Mouse (Mus musculus) MEL (cell line): ENCODE data around the gene App. TPM values are rescaled to one million over a fixed set of nuclear protein-coding genes. Genes with fewer than 3 reads are reported as not detected.

Experiments used
- DNase-seq: peaks from one replicate; pipeline ENCODE4 v3.0.0; 2011; ENCODE audit warnings: low read depth, low spot score
- H3K27ac ChIP-seq: 2 replicates; pipeline ENCODE4 v1.5.1; 2012; ENCODE audit warnings: low read depth, mild to moderate bottlenecking, control low read depth, low read length, moderate library complexity; ENCODE audit not compliant: control insufficient read depth
- H3K27me3 ChIP-seq, 2 experiments: fragments of 150-350 bp in 1 of 2; sonication (generic) in 1 of 2; 2 replicates each; pipeline ENCODE4 v1.6.1; 2012; ENCODE audit warnings: low read length in 2 of 2, mild to moderate bottlenecking in 2 of 2, improper control_type of control experiment in 1 of 2, moderate library complexity in 1 of 2; ENCODE audit not compliant: insufficient read depth in 2 of 2, control insufficient read depth in 1 of 2
- H3K36me3 ChIP-seq, 2 experiments: 2 replicates each; pipeline ENCODE4 v1.6.1; 2012 to 2014; ENCODE audit warnings: low read length in 2 of 2, improper control_type of control experiment in 1 of 2, inconsistent platforms in 1 of 2, mild to moderate bottlenecking in 1 of 2; ENCODE audit not compliant: insufficient read depth in 2 of 2, control insufficient read depth in 1 of 2
- H3K4me1 ChIP-seq, 2 experiments: fragments of 150-350 bp in 1 of 2; sonication (generic) in 1 of 2; 2 replicates each; pipeline ENCODE4 v1.6.1; 2012; ENCODE audit warnings: low read length in 2 of 2, improper control_type of control experiment in 1 of 2, mild to moderate bottlenecking in 1 of 2; ENCODE audit not compliant: insufficient read depth in 2 of 2, control insufficient read depth in 1 of 2
- H3K4me3 ChIP-seq, 2 experiments: fragments of 150-350 bp in 1 of 2; sonication (generic) in 1 of 2; 2 replicates each; pipeline ENCODE4 v1.5.1; 2012; ENCODE audit warnings: low read depth in 2 of 2, low read length in 2 of 2, mild to moderate bottlenecking in 2 of 2, moderate library complexity in 2 of 2, control low read depth in 1 of 2, improper control_type of control experiment in 1 of 2; ENCODE audit not compliant: control insufficient read depth in 1 of 2, insufficient read depth in 1 of 2
- H3K79me2 ChIP-seq: 2 replicates; pipeline ENCODE4 v1.6.1; 2012; ENCODE audit warnings: mild to moderate bottlenecking, low read length, moderate library complexity; ENCODE audit not compliant: control insufficient read depth, poor library complexity, insufficient read depth
- H3K9ac ChIP-seq: 2 replicates; pipeline ENCODE4 v1.6.1; 2012; ENCODE audit warnings: low read depth, mild to moderate bottlenecking, control low read depth, low read length, moderate library complexity; ENCODE audit not compliant: control insufficient read depth, poor library complexity, severe bottlenecking
- H3K9me3 ChIP-seq: fragments of 150-350 bp; sonication (generic); replicated peaks from 2 replicates; pipeline ENCODE4 v1.6.1; 2012; ENCODE audit warnings: mild to moderate bottlenecking, low read length, improper control_type of control experiment, moderate library complexity; ENCODE audit not compliant: insufficient read depth
- BHLHE40 ChIP-seq: IDR thresholded peaks from 2 replicates; pipeline ENCODE4 v1.6.1; 2012; ENCODE audit warnings: low read depth, mild to moderate bottlenecking, inconsistent platforms, low read length, improper control_type of control experiment, borderline replicate concordance
- CHD1 ChIP-seq: IDR thresholded peaks from 2 replicates; pipeline ENCODE4 v1.6.1; 2012; ENCODE audit warnings: low read depth, mild to moderate bottlenecking, inconsistent platforms, low read length, improper control_type of control experiment
- CHD2 ChIP-seq: IDR thresholded peaks from 2 replicates; pipeline ENCODE4 v1.6.1; 2011; ENCODE audit warnings: low read length, improper control_type of control experiment
- CTCF ChIP-seq, 3 experiments: IDR thresholded peaks in 2 of 3; conservative IDR thresholded peaks in 1 of 3; 2 replicates each; pipeline ENCODE4 v1.5.1; 2011 to 2012; ENCODE audit warnings: low read length in 3 of 3, low read depth in 2 of 3, mild to moderate bottlenecking in 2 of 3, improper control_type of control experiment in 1 of 3, inconsistent platforms in 1 of 3, mixed read lengths in 1 of 3, moderate library complexity in 1 of 3; ENCODE audit not compliant: control insufficient read depth in 1 of 3, insufficient read depth in 1 of 3, poor library complexity in 1 of 3, severe bottlenecking in 1 of 3
- E2F4 ChIP-seq: IDR thresholded peaks from 2 replicates; pipeline ENCODE4 v1.6.1; 2011; ENCODE audit warnings: low read depth, low read length, improper control_type of control experiment, borderline replicate concordance
- GABPA ChIP-seq: IDR thresholded peaks from 2 replicates; pipeline ENCODE4 v1.6.1; 2012; ENCODE audit warnings: low read depth, mild to moderate bottlenecking, inconsistent platforms, low read length, improper control_type of control experiment, moderate library complexity
- GATA1 ChIP-seq: IDR thresholded peaks from 2 replicates; pipeline ENCODE4 v1.6.1; 2011; ENCODE audit warnings: low read depth, low read length, improper control_type of control experiment
- HCFC1 ChIP-seq: IDR thresholded peaks from 2 replicates; pipeline ENCODE4 v1.6.1; 2012; ENCODE audit warnings: low read depth, mild to moderate bottlenecking, inconsistent platforms, low read length, improper control_type of control experiment, moderate library complexity
- JUND ChIP-seq: IDR thresholded peaks from 2 replicates; pipeline ENCODE4 v1.6.1; 2011; ENCODE audit warnings: low read depth, mild to moderate bottlenecking, improper control_type of control experiment, low read length
- MAX ChIP-seq: IDR thresholded peaks from 2 replicates; pipeline ENCODE4 v1.6.1; 2011; ENCODE audit warnings: low read length, improper control_type of control experiment
- MEF2A ChIP-seq: IDR thresholded peaks from 2 replicates; pipeline ENCODE4 v1.6.1; 2014; ENCODE audit warnings: low read depth, mild to moderate bottlenecking, inconsistent platforms, low read length, improper control_type of control experiment; ENCODE audit not compliant: poor library complexity, insufficient replicate concordance, severe bottlenecking; ENCODE audit errors: extremely low read depth
- POLR2A ChIP-seq, 2 experiments: IDR thresholded peaks; 2 replicates each; pipeline ENCODE4 v1.6.1; 2011 to 2012; ENCODE audit warnings: low read length in 2 of 2, mild to moderate bottlenecking in 2 of 2, control low read depth in 1 of 2, improper control_type of control experiment in 1 of 2, low read depth in 1 of 2, moderate library complexity in 1 of 2; ENCODE audit not compliant: control insufficient read depth in 1 of 2, insufficient read depth in 1 of 2, poor library complexity in 1 of 2
- POLR2AphosphoS2 ChIP-seq: IDR thresholded peaks from 2 replicates; pipeline ENCODE4 v1.6.1; 2011; ENCODE audit warnings: low read length, improper control_type of control experiment
- RAD21 ChIP-seq: IDR thresholded peaks from 2 replicates; pipeline ENCODE4 v1.6.1; 2011; ENCODE audit warnings: mild to moderate bottlenecking, low read depth, low read length, improper control_type of control experiment
- TAL1 ChIP-seq: IDR thresholded peaks from 2 replicates; pipeline ENCODE4 v1.6.1; 2012; ENCODE audit warnings: mild to moderate bottlenecking, inconsistent platforms, low read length, moderate library complexity, mixed read lengths
- TBP ChIP-seq: IDR thresholded peaks from 2 replicates; pipeline ENCODE4 v1.8.0; 2011; ENCODE audit warnings: low read depth, low read length, improper control_type of control experiment
- USF1 ChIP-seq: IDR thresholded peaks from 2 replicates; pipeline ENCODE4 v1.6.1; 2014; ENCODE audit warnings: low read depth, mild to moderate bottlenecking, inconsistent platforms, low read length, improper control_type of control experiment, moderate library complexity
- USF2 ChIP-seq, 2 experiments: IDR thresholded peaks; 2 replicates each; pipeline ENCODE4 v1.6.1; 2011 to 2012; ENCODE audit warnings: improper control_type of control experiment in 2 of 2, low read length in 2 of 2, borderline replicate concordance in 1 of 2, inconsistent platforms in 1 of 2, low read depth in 1 of 2, mild to moderate bottlenecking in 1 of 2; ENCODE audit not compliant: insufficient read depth in 1 of 2
- ZMIZ1 ChIP-seq: IDR thresholded peaks from 2 replicates; pipeline ENCODE4 v1.6.1; 2012; ENCODE audit warnings: low read depth, mild to moderate bottlenecking, inconsistent platforms, low read length, improper control_type of control experiment, moderate library complexity
- ZNF384 ChIP-seq: IDR thresholded peaks from 2 replicates; pipeline ENCODE4 v1.6.1; 2012; ENCODE audit warnings: low read depth, mild to moderate bottlenecking, inconsistent platforms, low read length, improper control_type of control experiment
- polyA plus RNA-seq, 2 experiments: library from polyadenylated mRNA; stranded (reverse) in 1 of 2; unstranded in 1 of 2; fragments of >175 nt in 1 of 2; fragments of >200 nt in 1 of 2; gene quantifications; 2 replicates each; pipeline versions ENCODE4 v1.2.1 to v1.2.4; 2012; ENCODE audit warnings: low replicate concordance in 2 of 2, low read depth in 1 of 2; ENCODE audit not compliant: insufficient read length in 2 of 2, insufficient read depth in 1 of 2, missing spikeins in 1 of 2
- total RNA-seq: library from RNA; depleted of rRNA; stranded (reverse); fragments of 300-350 nt; gene quantifications from 2 replicates; pipeline ENCODE4 v1.2.3, GENCODE M21; 2012

Gene App
- total and polyA plus RNA-seq, 3 experiments = not detected

- H3K36me3 ChIP-seq = no peaks in the 10 kb centered on the region
- no peak overlapping the region for H3K4me3 ChIP-seq
- no peaks in the 10 kb centered on the region for H3K9me3 ChIP-seq
- TF ChIP-seq RAD21 (no peak), POLR2A (IDR thresholded peaks at IDR 0.05; ENCODE audit: control insufficient read depth in 1 of 2, insufficient read depth in 1 of 2, low read depth in 1 of 2, low read length in 2 of 2, poor library complexity in 1 of 2) (no peak), CHD1 (no peak), TBP (no peak), BHLHE40 (no peak), POLR2AphosphoS2 (no peak)
- no peak overlapping the region for H3K27ac ChIP-seq
- no peak overlapping the region for H3K9ac ChIP-seq
- H3K79me2 ChIP-seq = no peaks in the 10 kb centered on the region
- H3K4me1 ChIP-seq = no peaks in the 10 kb centered on the region
- no peaks in the 10 kb centered on the region for H3K27me3 ChIP-seq
- DNase-seq = no peak
Observed at GRCm38 (mm10) chr16:85112254-85112653, 61.3 kb downstream of the App start.

- Histone ChIP-seq H3K4me3 (no peak overlapping the region), H3K27me3 (no peaks in the 10 kb centered on the region), H3K36me3 (no peaks in the 10 kb centered on the region), H3K27ac (no peak overlapping the region), H3K79me2 (no peaks in the 10 kb centered on the region), H3K9ac (no peak overlapping the region)
- no peak for TF ChIP-seq ZNF384
- no peak for TF ChIP-seq CHD2
- TF ChIP-seq USF1 = no peak
- TF ChIP-seq GATA1 = no peak
- no peak for TF ChIP-seq MEF2A
- no peak for TF ChIP-seq TAL1
- TF ChIP-seq GABPA = no peak
- TF ChIP-seq MAX = no peak
- no peak for TF ChIP-seq JUND
- no peak for TF ChIP-seq HCFC1
- TF ChIP-seq ZMIZ1 = no peak
- TF ChIP-seq E2F4 = no peak
- no peak for TF ChIP-seq USF2 (IDR thresholded peaks at IDR 0.05; ENCODE audit: borderline replicate concordance in 1 of 2, insufficient read depth in 1 of 2, low read depth in 1 of 2, low read length in 2 of 2)
- TF ChIP-seq BHLHE40 = no peak
- TF ChIP-seq CTCF (IDR thresholded peaks at IDR 0.05 in 2 of 3, conservative IDR thresholded peaks at IDR 0.05 in 1 of 3; ENCODE audit: control insufficient read depth in 1 of 3, insufficient read depth in 1 of 3, low read depth in 2 of 3, low read length in 3 of 3, poor library complexity in 1 of 3, severe bottlenecking in 1 of 3) = no peak
- TF ChIP-seq, all 39 proteins: peak for 0
- Histone ChIP-seq H3K4me1 (no peaks in the 10 kb centered on the region), H3K9me3 (no peaks in the 10 kb centered on the region)
- no peak for DNase-seq
Observed at GRCm38 (mm10) chr16:85110428-85110827, 63.1 kb downstream of the App start.
